Mouse (Mus musculus) ES-E14 (cell line): ENCODE measurements at regions not wholly inside any gene's neighbourhood (a gene's known extent, or its start where the extent isn't known, plus 50 kb on each side); places are given as distances from the start of the nearest gene placed in this dataset.

Experiments
- DNase-seq: peaks from one replicate; pipeline ENCODE4 v3.0.0-alpha.2; 2013; ENCODE audit warnings: low read depth, low spot score
- H3K27ac ChIP-seq: 2 replicates; pipeline ENCODE4 v1.5.1; 2012; ENCODE audit warnings: low read depth, mild to moderate bottlenecking, low read length, moderate library complexity, mixed read lengths; ENCODE audit not compliant: poor library complexity, insufficient read depth, severe bottlenecking
- H3K36me3 ChIP-seq: 2 replicates; pipeline ENCODE4 v1.6.1; 2012; ENCODE audit warnings: mild to moderate bottlenecking, low read length, moderate library complexity, mixed read lengths; ENCODE audit not compliant: control insufficient read depth, poor library complexity, insufficient read depth, severe bottlenecking
- H3K4me1 ChIP-seq, 2 experiments: fragments of 150-350 bp in 1 of 2; sonication (generic) in 1 of 2; 2 replicates each; pipeline ENCODE4 v1.6.1; 2012; ENCODE audit warnings: low read length in 2 of 2, mild to moderate bottlenecking in 1 of 2, mixed read lengths in 1 of 2; ENCODE audit not compliant: control insufficient read depth in 2 of 2, insufficient read depth in 2 of 2, poor library complexity in 1 of 2
- H3K4me3 ChIP-seq, 2 experiments: fragments of 150-350 bp in 1 of 2; sonication (generic) in 1 of 2; 2 replicates each; pipeline ENCODE4 v1.5.1; 2012; ENCODE audit warnings: low read length in 2 of 2, low read depth in 1 of 2, mild to moderate bottlenecking in 1 of 2, mixed read lengths in 1 of 2; ENCODE audit not compliant: insufficient read depth in 1 of 2, poor library complexity in 1 of 2, severe bottlenecking in 1 of 2
- H3K9ac ChIP-seq: 2 replicates; pipeline ENCODE4 v1.6.1; 2012; ENCODE audit warnings: low read depth, mild to moderate bottlenecking, low read length, mixed read lengths; ENCODE audit not compliant: poor library complexity, insufficient read depth, severe bottlenecking
- H3K9me3 ChIP-seq: fragments of 150-350 bp; sonication (generic); 2 replicates; pipeline ENCODE4 v1.6.1; 2012; ENCODE audit warnings: low read depth, mild to moderate bottlenecking, low read length; ENCODE audit not compliant: control insufficient read depth, insufficient read depth
- CHD2 ChIP-seq: IDR thresholded peaks from 2 replicates; pipeline ENCODE4 v1.6.1; 2014; ENCODE audit warnings: mild to moderate bottlenecking, low read depth, low read length, inconsistent platforms
- HCFC1 ChIP-seq: IDR thresholded peaks from 2 replicates; pipeline ENCODE4 v1.6.1; 2012; ENCODE audit warnings: low read length, inconsistent platforms, borderline replicate concordance; ENCODE audit not compliant: insufficient read depth
- MAFK ChIP-seq: IDR thresholded peaks from 2 replicates; pipeline ENCODE4 v1.6.1; 2014; ENCODE audit warnings: mild to moderate bottlenecking, low read depth, low read length, inconsistent platforms; ENCODE audit not compliant: insufficient read depth
- ZC3H11A ChIP-seq: IDR thresholded peaks from 2 replicates; pipeline ENCODE4 v1.6.1; 2012; ENCODE audit warnings: low read depth, mild to moderate bottlenecking, inconsistent platforms, low read length, borderline replicate concordance
- ZNF384 ChIP-seq: IDR thresholded peaks from 2 replicates; pipeline ENCODE4 v1.6.1; 2012; ENCODE audit warnings: low read depth, low read length, inconsistent platforms
- in situ Hi-C, 2 experiments: fragments of 600-800 bp; cut with MboI; formaldehyde crosslinking; loops; one replicate each; pipeline ENCODE4 v1.15.1; 2025; ENCODE audit warnings: low sequenced_read_pairs in 2 of 2, inconsistent platforms in 1 of 2; ENCODE audit not compliant: unreplicated experiment in 2 of 2

DNA sequence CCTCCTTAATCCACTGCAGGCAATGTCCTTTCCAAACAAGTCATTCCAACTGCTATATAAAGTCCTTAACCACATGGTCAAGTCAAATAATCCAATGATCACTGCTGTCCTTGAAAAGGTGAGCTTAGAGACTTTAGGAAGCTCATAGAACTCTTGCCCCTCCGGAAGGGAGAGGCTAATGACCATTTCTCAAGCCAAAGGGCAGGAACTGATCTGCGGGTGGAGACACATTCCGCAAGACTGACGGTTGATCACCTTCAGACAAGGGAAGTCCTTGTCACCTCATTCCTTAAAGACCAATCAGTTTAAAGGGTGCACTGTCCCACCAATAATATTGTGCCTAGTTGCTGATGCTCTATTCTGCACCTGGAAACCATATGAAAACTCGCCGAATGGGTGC is 96.4 kb upstream of the Id4 start:
- Histone ChIP-seq H3K9ac (no peak overlapping the region), H3K27ac (no peak overlapping the region), H3K9me3 (no peaks in the 10 kb centered on the region), H3K4me1 (peaks cover 15 to 23% of the 10 kb centered on the region in 2 experiments), H3K36me3 (no peaks in the 10 kb centered on the region), H3K4me3 (no peak overlapping the region)
- no peak for TF ChIP-seq MAFK
- no peak for TF ChIP-seq ZNF384
- TF ChIP-seq ZC3H11A = no peak
- no peak for TF ChIP-seq HCFC1
- no peak for TF ChIP-seq CHD2
- in situ Hi-C loops = no loop called here
- DNase-seq = peak; percentile 15

DNA sequence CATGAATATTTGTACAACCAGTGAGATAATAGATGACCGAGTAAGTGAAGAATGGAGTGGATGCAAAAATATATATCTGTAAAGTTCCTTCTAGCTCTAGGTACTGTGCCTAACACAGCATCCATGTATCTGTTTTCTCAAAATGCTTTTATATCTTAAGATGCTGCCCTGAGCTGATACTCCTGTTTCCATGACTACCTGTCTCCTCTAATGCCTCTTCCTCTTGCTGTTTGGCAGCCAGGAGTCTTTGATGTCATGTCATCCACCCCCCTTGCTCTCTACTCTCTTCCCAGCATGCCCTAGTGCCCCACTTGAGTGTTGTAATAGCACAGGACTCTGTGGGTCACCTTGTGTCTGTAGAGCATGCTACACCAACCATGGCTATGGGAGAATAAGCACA is 95.2 kb upstream of the Id4 start:
- Histone ChIP-seq H3K36me3 (no peaks in the 10 kb centered on the region), H3K4me1 (peaks cover 13 to 18% of the 10 kb centered on the region in 2 experiments), H3K4me3 (no peak overlapping the region), H3K9me3 (no peaks in the 10 kb centered on the region), H3K27ac (no peak overlapping the region), H3K9ac (no peak overlapping the region)
- in situ Hi-C loops = no loop called here
- no peak for TF ChIP-seq MAFK
- TF ChIP-seq HCFC1 = no peak
- no peak for TF ChIP-seq ZC3H11A
- no peak for TF ChIP-seq ZNF384
- TF ChIP-seq CHD2 = no peak
- DNase-seq = no peak

GRCm38 (mm10) chr13:48167976-48168375 is 93.1 kb upstream of the Id4 start:
- H3K4me1 ChIP-seq = peaks cover 11 to 15% of the 10 kb centered on the region in 2 experiments; a peak in 3 of 4 replicates
- no peaks in the 10 kb centered on the region for H3K36me3 ChIP-seq
- DNase-seq = no peak
- no peak for TF ChIP-seq MAFK
- TF ChIP-seq ZNF384 = no peak
- no peak for TF ChIP-seq ZC3H11A
- no peak for TF ChIP-seq HCFC1
- TF ChIP-seq CHD2 = no peak
- no peak overlapping the region for H3K9ac ChIP-seq
- no peak overlapping the region for H3K4me3 ChIP-seq
- H3K9me3 ChIP-seq = no peaks in the 10 kb centered on the region
- no peak overlapping the region for H3K27ac ChIP-seq
- in situ Hi-C loops = no loop called here

GRCm38 (mm10) chr13:48171309-48171953 is 89.6 kb upstream of the Id4 start:
- Histone ChIP-seq H3K4me3 (peak overlapping the region in 1 of 2 experiments; percentile 24; a peak in 1 of 4 replicates), H3K27ac (no peak overlapping the region), H3K9me3 (no peaks in the 10 kb centered on the region), H3K36me3 (no peaks in the 10 kb centered on the region), H3K4me1 (peaks cover 11 to 15% of the 10 kb centered on the region in 2 experiments; a peak in 3 of 4 replicates), H3K9ac (no peak overlapping the region)
- DNase-seq = no peak
- in situ Hi-C loops = no loop called here
- no peak for TF ChIP-seq HCFC1
- TF ChIP-seq MAFK = no peak
- TF ChIP-seq ZNF384 = no peak
- TF ChIP-seq ZC3H11A = no peak
- no peak for TF ChIP-seq CHD2
